Mouse (Mus musculus) kidney, postnatal 0 days (tissue): ENCODE data around the gene Lrrc4. TPM values are rescaled to one million over a fixed set of nuclear protein-coding genes. Genes with fewer than 3 reads are reported as not detected.

Experiments
- ATAC-seq: fragments of 200-750 bp; cut with Nextera tagmentation; replicated peaks from 2 replicates; pipeline ENCODE4 v1.8.0; 2017; ENCODE audit warnings: low read depth, moderate number of reproducible peaks, moderate TSS enrichment, moderate library complexity; ENCODE audit not compliant: low FRiP score
- DNase-seq: peaks from one replicate; pipeline ENCODE4 v3.0.0-alpha.2; 2016; ENCODE audit warnings: low spot score
- H3K27ac ChIP-seq: fragments of 300-500 bp; sonication (generic); 2 replicates; pipeline ENCODE4 v1.5.1; 2014; ENCODE audit warnings: mild to moderate bottlenecking
- H3K27me3 ChIP-seq: fragments of 300-500 bp; sonication (generic); 2 replicates; pipeline ENCODE4 v1.6.1; 2014; ENCODE audit warnings: low read length, mixed read lengths; ENCODE audit not compliant: insufficient read depth
- H3K36me3 ChIP-seq: fragments of 300-500 bp; sonication (generic); 2 replicates; pipeline ENCODE4 v1.6.1; 2014; ENCODE audit warnings: low read length, mixed read lengths; ENCODE audit not compliant: insufficient read depth
- H3K4me1 ChIP-seq: fragments of 300-500 bp; sonication (generic); replicated peaks from 2 replicates; pipeline ENCODE4 v1.6.1; 2014; ENCODE audit warnings: antibody characterized with exemption, low read length, mixed read lengths; ENCODE audit not compliant: insufficient read depth
- H3K4me2 ChIP-seq: fragments of 300-500 bp; sonication (generic); 2 replicates; pipeline ENCODE4 v1.6.1; 2014; ENCODE audit warnings: mild to moderate bottlenecking, low read length, moderate library complexity, mixed read lengths
- H3K4me3 ChIP-seq: fragments of 300-500 bp; sonication (generic); replicated peaks from 2 replicates; pipeline ENCODE4 v1.5.1; 2014; ENCODE audit warnings: low read depth, low read length
- H3K9ac ChIP-seq: fragments of 300-500 bp; sonication (generic); 2 replicates; pipeline ENCODE4 v1.6.1; 2014; ENCODE audit warnings: low read depth, low read length
- H3K9me3 ChIP-seq: fragments of 300-500 bp; sonication (generic); replicated peaks from 2 replicates; pipeline ENCODE4 v1.6.1; 2016; ENCODE audit warnings: low read length, inconsistent platforms, mixed read lengths
- CTCF ChIP-seq: IDR thresholded peaks from 2 replicates; pipeline ENCODE4 v1.5.1; 2016; ENCODE audit warnings: antibody characterized with exemption, low read depth, mild to moderate bottlenecking, moderate library complexity
- WGBS: fragments of 180-500 bp; shearing (Covaris S2); extraction: QIAGEN DNeasy Blood & Tissue Kit; methylation state at CpG from one replicate; pipeline ENCODE4 v1.1.7; 2014; 5-methylcytosine and 5-hydroxymethylcytosine counted together
- polyA plus RNA-seq: library from polyadenylated mRNA; unstranded; fragments of >200 nt; fragmentation: Nextera tagmentation; extraction: Ambion mirVana; gene quantifications from 2 replicates; pipeline ENCODE4 v1.2.1, GENCODE M21; 2015

Gene Lrrc4
- polyA plus RNA-seq, 1 experiment from 2014 or later = 0.66 TPM

DNA sequence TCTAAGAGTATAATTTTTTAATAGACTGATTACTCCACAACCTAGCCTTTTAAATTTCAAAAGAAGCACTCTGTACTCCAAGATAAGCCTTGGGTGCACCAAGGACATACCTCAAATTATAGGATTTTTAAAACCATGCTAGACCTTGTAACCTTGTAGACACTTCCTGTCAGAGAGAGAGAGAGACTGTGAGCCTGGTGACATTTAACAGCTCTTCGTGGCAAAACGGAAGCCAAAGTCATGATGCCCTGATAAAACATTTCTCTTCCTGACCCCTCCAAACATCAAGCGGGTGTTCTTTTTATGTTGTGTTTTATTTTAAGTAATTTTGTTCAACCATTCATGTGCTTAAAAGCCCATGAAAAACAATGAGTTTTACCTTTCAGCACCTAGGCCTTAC is 39.7 kb downstream of the Lrrc4 start:
- whole genome bisulfite sequencing = 79% methylated on average over 3 of the region's 3 CpGs
- no peak for TF ChIP-seq CTCF

GRCm38 (mm10) chr6:28791183-28791582 is 40.4 kb downstream of the Lrrc4 start:
- H3K36me3 ChIP-seq = peaks cover 3% of the 10 kb centered on the region; the same call in 1 of the 2 replicates
- no peak for ATAC-seq
- H3K9me3 ChIP-seq = no peaks in the 10 kb centered on the region
- no peak for DNase-seq
- WGBS = 67% methylated on average over 3 of the region's 3 CpGs
- TF ChIP-seq CTCF = no peak
- H3K4me2 ChIP-seq = no peak overlapping the region
- H3K4me1 ChIP-seq = no peaks in the 10 kb centered on the region
- H3K4me3 ChIP-seq = no peak overlapping the region
- H3K27me3 ChIP-seq = no peaks in the 10 kb centered on the region
- H3K9ac ChIP-seq = no peak overlapping the region
- H3K27ac ChIP-seq = no peak overlapping the region

More for the DNA sequence above, 39.7 kb downstream of the Lrrc4 start:
- no peak overlapping the region for H3K9ac ChIP-seq
- H3K36me3 ChIP-seq = peaks cover 7% of the 10 kb centered on the region; the same call in 1 of the 2 replicates
- H3K27me3 ChIP-seq = no peaks in the 10 kb centered on the region
- no peak for DNase-seq
- H3K4me3 ChIP-seq = no peak overlapping the region
- H3K4me2 ChIP-seq = no peak overlapping the region
- no peak overlapping the region for H3K27ac ChIP-seq
- no peak for ATAC-seq
- no peaks in the 10 kb centered on the region for H3K9me3 ChIP-seq
- H3K4me1 ChIP-seq = no peaks in the 10 kb centered on the region

DNA sequence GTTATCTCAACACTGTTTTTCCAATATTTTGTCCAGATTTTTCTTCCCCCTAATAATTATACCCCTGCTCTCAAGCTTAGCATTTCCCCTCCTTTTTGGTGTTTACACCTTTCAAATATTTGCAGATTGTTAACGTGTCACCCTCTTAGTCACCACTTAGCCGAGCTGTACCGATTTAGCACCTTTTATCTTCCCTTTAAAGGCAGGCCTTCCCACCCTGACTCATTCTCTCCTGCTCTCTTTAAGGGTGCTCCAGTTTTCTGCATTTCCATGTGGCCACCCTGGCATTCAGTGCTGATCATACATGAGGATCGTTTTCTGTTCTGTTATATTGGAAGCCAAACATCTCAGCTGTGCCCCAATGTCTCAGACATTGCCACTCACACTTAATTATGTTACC is 41.9 kb downstream of the Lrrc4 start:
- Histone ChIP-seq H3K4me3 (no peak overlapping the region), H3K27me3 (no peaks in the 10 kb centered on the region), H3K9ac (no peak overlapping the region), H3K4me2 (no peak overlapping the region), H3K4me1 (no peaks in the 10 kb centered on the region), H3K27ac (no peak overlapping the region), H3K9me3 (no peaks in the 10 kb centered on the region), H3K36me3 (no peaks in the 10 kb centered on the region)
- no peak for TF ChIP-seq CTCF
- WGBS = 57% methylated on average over 4 of the region's 4 CpGs
- DNase-seq (no peak), ATAC-seq (no peak)

GRCm38 (mm10) chr6:28787133-28787532 is 44.4 kb downstream of the Lrrc4 start:
- Histone ChIP-seq H3K4me2 (no peak overlapping the region), H3K9ac (no peak overlapping the region), H3K4me1 (no peaks in the 10 kb centered on the region), H3K36me3 (no peaks in the 10 kb centered on the region), H3K27me3 (no peaks in the 10 kb centered on the region), H3K4me3 (no peak overlapping the region), H3K27ac (no peak overlapping the region), H3K9me3 (no peaks in the 10 kb centered on the region)
- ATAC-seq (no peak), DNase-seq (no peak)
- TF ChIP-seq CTCF = no peak
- WGBS = 62% methylated on average over 6 of the region's 6 CpGs

DNA sequence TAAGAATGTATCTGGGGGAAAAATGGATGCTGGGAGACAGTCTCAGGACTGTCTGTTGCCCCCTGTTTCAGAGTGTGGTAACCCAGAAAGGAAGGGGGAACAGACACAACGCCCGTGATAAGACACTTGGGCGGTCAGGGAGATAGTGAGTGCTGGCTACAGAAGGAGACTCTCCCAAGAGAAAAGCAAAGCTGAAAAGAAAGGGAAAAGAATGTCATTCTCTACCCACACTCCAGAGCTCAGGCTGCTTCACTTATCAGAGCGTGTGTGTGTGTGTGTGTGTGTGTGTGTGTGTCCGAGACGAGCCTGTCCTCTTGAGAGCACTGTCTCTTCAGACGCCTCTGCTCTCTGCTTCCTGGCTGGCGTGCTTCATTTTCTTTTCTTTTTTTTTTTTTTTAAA is 45.8 kb downstream of the Lrrc4 start:
- 73% methylated on average over 8 of the region's 8 CpGs for WGBS
- Histone ChIP-seq H3K9ac (no peak overlapping the region), H3K4me1 (0 out of 2 replicates have a peak, but pooled peaks cover 4% of the 10 kb centered on the region), H3K4me2 (no peak overlapping the region), H3K27ac (no peak overlapping the region), H3K4me3 (no peak overlapping the region), H3K9me3 (no peaks in the 10 kb centered on the region), H3K36me3 (no peaks in the 10 kb centered on the region), H3K27me3 (no peaks in the 10 kb centered on the region)
- no peak for DNase-seq
- no peak for TF ChIP-seq CTCF
- ATAC-seq = no peak

DNA sequence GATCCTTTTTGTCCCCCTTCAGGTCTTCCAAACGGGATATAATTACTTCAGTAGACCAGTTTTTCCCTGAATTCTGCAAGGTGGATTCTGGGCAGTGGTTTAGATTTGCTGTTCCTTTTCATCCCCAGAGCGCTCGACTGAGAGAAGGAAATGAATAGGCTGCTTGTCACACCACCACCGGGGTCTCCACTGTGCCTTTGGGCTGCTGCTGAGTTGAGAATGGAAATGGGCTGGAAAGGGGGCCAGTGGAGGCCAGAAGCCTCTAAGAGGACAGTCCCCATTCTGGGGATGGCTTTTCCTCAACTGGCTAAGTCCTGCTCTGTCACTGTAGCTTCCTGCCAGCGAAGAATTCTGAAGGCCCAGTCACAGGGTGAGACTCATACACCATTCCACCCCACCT is 47.6 kb downstream of the Lrrc4 start:
- Histone ChIP-seq H3K4me3 (no peak overlapping the region), H3K4me2 (no peak overlapping the region), H3K36me3 (no peaks in the 10 kb centered on the region), H3K9ac (no peak overlapping the region), H3K4me1 (0 out of 2 replicates have a peak, but pooled peaks cover 4% of the 10 kb centered on the region), H3K27ac (no peak overlapping the region), H3K27me3 (no peaks in the 10 kb centered on the region), H3K9me3 (no peaks in the 10 kb centered on the region)
- no peak for TF ChIP-seq CTCF
- WGBS = 78% methylated on average over 5 of the region's 5 CpGs
- ATAC-seq (no peak), DNase-seq (no peak)

DNA sequence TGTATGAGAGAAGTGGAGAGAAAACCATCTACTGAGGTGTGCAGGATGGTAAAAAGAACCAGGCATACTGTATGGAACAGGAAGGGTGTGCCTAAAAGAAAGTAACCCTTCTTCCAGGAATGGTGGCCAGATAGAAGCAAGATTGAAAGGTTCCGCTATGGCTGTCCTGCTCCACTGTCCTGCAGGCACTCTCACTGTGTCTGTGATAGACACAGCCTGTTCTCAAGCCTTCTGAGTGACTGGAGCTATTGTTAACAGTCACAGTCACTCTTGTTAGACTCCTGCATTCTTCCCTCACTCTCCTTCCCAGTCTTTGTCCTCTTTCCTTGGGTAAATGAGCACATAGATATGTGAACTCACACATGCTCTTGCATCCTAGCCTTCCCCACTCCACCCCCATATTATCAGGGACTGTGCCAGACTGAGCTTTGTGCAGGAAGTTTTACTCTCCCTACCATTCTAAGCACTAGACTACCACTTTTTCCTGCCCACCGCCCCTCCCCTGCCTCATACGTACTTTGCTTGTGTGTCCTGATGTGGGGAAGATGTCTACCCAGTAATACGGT is 48.4 kb downstream of the Lrrc4 start:
- Histone ChIP-seq H3K9ac (no peak overlapping the region), H3K27ac (no peak overlapping the region), H3K4me1 (0 out of 2 replicates have a peak, but pooled peaks cover 4% of the 10 kb centered on the region), H3K9me3 (no peaks in the 10 kb centered on the region), H3K36me3 (no peaks in the 10 kb centered on the region), H3K27me3 (no peaks in the 10 kb centered on the region), H3K4me3 (no peak overlapping the region), H3K4me2 (no peak overlapping the region)
- 94% methylated on average over 4 of the region's 4 CpGs for WGBS
- DNase-seq = no peak
- no peak for ATAC-seq
- no peak for TF ChIP-seq CTCF
